Mouse (Mus musculus) limb, embryonic 10.5 days (tissue): Measurements from ENCODE around the gene Rtl9. TPM values are rescaled to one million over a fixed set of nuclear protein-coding genes. Genes with fewer than 3 reads are reported as not detected.

Experiments used
- DNase-seq: peaks from one replicate; pipeline ENCODE4 v3.0.0-alpha.2; 2017; ENCODE audit warnings: low spot score
- H3K27ac ChIP-seq: fragments of 300-500 bp; sonication (generic); 2 replicates; pipeline ENCODE4 v1.5.1; 2016; ENCODE audit warnings: mild to moderate bottlenecking
- H3K27me3 ChIP-seq: fragments of 300-500 bp; sonication (generic); 2 replicates; pipeline ENCODE4 v1.6.1; 2016; ENCODE audit warnings: low read depth, mild to moderate bottlenecking; ENCODE audit not compliant: poor library complexity, severe bottlenecking
- H3K36me3 ChIP-seq: fragments of 300-500 bp; sonication (generic); 2 replicates; pipeline ENCODE4 v1.6.1; 2016; ENCODE audit warnings: mild to moderate bottlenecking, moderate library complexity
- H3K4me1 ChIP-seq: fragments of 300-500 bp; sonication (generic); 2 replicates; pipeline ENCODE4 v1.6.1; 2016
- H3K4me3 ChIP-seq: fragments of 300-500 bp; sonication (generic); 2 replicates; pipeline ENCODE4 v1.5.1; 2016; ENCODE audit warnings: mild to moderate bottlenecking, moderate library complexity
- H3K9me3 ChIP-seq: fragments of 300-500 bp; sonication (generic); replicated peaks from 2 replicates; pipeline ENCODE4 v1.6.1; 2016; ENCODE audit warnings: mild to moderate bottlenecking
- WGBS: fragments of 180-500 bp; shearing (Covaris S2); methylation state at CpG from one replicate; pipeline ENCODE4 v1.1.7; 2016; 5-methylcytosine and 5-hydroxymethylcytosine counted together
- polyA plus RNA-seq: library from polyadenylated mRNA; unstranded; fragments of >200 nt; fragmentation: Nextera tagmentation; extraction: Ambion mirVana; gene quantifications from 2 replicates; pipeline ENCODE4 v1.2.1, GENCODE M21; 2016

Rtl9 gene
- polyA plus RNA-seq, 1 experiment from 2014 or later, result 0.55 TPM

DNA sequence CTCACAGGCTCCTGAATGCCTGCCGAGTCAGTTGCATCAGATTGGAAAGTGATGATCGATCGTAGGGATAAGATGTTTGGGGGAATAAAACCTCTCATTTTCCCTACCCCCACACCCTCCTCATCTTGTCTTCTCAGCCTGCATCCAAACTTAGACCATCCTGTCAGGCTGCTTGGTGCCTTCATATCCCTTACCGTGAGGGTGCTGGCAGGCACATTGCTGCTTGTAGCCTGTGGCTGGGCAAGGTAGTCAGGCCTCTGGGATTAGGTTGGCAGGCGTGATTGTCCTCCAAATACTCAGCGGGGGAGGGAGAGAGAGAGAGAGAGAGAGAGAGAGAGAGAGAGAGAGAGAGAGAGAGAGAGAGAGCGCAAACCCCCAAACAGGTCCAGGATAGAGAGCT is 11.2 kb upstream of the Rtl9 start:
- no peak for DNase-seq
- Histone ChIP-seq H3K27ac (no peak overlapping the region), H3K9me3 (no peaks in the 10 kb centered on the region), H3K4me3 (no peak overlapping the region), H3K4me1 (0 out of 2 replicates have a peak, but pooled peaks cover 4% of the 10 kb centered on the region), H3K27me3 (peaks cover 97% of the 10 kb centered on the region), H3K36me3 (no peaks in the 10 kb centered on the region)
- WGBS, result 70% methylated on average over 7 of the region's 7 CpGs

DNA sequence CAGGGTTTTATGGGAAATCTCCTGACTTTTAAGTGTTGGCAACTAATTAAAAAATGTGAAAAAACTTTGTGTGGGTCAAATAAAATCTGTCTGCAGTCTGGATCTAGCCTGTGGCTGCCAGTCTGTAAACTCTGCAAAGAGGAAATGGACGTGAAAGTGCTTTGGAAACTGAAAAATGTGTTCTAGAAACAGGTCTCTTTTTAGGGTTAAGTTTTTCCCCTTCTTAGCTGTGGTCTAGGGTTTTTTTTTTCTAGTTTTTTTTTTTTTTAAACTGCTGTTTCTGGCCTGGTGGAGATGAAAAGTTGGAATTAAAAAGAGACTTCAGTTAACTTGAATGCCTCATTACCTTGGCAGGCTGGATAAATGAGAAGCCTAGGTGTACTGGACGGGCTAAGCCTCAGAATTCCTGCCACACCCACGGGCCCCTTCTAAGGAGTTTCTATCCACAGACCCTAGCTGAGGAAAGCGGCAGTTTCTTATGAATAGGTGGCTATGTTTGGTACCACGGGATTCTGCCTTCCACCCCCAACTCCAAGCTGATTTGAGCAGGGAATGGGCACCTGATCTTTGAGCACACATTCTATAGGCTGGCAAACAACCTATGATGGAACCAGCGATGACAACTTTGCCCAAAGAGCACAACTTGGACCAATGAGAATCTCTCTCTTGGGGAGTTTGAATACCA is 8.3 kb upstream of the Rtl9 start:
- Histone ChIP-seq H3K27me3 (peaks cover 95% of the 10 kb centered on the region), H3K4me3 (no peak overlapping the region), H3K36me3 (no peaks in the 10 kb centered on the region), H3K27ac (no peak overlapping the region), H3K4me1 (0 out of 2 replicates have a peak, but pooled peaks cover 4% of the 10 kb centered on the region), H3K9me3 (no peaks in the 10 kb centered on the region)
- no peak for DNase-seq
- 78% methylated on average over 6 of the region's 6 CpGs for WGBS

DNA sequence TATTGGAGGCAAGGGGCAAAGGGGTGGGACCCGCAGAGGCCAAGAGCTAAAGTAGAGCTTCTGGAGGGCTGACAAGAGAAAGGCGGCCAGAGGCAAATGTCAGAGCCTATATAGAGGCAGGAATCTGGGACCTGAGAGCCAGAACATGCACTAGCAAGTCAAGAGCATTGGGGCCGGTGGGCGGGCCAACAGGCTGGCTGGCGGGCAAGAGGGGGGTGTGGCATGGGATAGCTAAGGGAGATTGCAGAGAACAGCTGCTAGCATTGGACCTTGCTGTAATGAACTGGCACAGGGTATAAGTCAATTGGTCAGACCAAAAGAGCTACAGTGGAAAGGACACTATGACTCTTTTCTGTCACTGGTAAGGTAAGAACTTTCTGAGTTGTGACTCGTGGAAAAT is 1.8 kb upstream of the Rtl9 start:
- Histone ChIP-seq H3K36me3 (no peaks in the 10 kb centered on the region), H3K27ac (no peak overlapping the region), H3K27me3 (peaks cover 83% of the 10 kb centered on the region), H3K9me3 (no peaks in the 10 kb centered on the region), H3K4me1 (no peaks in the 10 kb centered on the region), H3K4me3 (no peak overlapping the region)
- no peak for DNase-seq
- 75% methylated on average over 6 of the region's 6 CpGs for WGBS

DNA sequence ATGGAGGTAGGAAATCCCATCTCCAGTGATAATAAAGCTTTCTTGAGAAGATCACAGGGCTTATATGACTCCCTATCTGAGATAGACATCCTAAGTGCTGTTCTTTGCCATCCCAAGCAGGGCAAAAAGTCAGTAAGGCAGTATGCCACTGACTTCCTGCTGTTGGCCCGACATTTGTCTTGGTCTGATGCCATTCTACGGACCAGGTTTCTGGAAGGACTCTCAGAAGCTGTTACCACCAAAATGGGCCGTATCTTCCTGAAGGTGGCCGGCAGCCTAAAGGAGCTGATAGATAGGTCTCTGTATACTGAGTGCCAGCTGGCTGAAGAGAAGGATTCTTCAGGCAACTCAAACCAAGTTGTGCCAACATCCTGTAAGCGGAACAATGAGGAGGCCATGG is 3.8 kb downstream of the Rtl9 start:
- DNase-seq, result no peak
- Histone ChIP-seq H3K27me3 (peaks cover 51% of the 10 kb centered on the region), H3K27ac (no peak overlapping the region), H3K4me3 (no peak overlapping the region), H3K36me3 (no peaks in the 10 kb centered on the region), H3K4me1 (no peaks in the 10 kb centered on the region), H3K9me3 (no peaks in the 10 kb centered on the region)
- 96% methylated on average over 5 of the region's 5 CpGs for WGBS

DNA sequence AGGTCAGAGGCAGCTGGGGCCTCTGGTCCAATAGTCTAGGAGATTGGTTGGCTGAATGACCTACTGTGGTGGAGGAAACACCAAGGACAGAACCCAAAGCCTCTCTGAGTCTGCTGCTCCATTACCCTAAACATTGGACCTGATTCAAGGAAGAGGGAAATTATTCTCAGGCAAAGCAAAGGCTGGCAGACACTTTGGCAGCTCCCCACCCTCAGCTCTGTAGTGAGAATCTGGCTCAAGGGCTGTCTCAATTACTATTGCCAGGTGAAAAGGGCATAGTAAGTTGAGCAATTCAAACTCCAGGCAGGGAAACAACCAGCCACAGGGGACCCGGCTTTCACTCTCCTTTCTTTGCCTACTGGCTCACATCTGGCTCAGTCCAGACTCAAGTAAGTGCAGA is 6.5 kb downstream of the Rtl9 start:
- peaks cover 36% of the 10 kb centered on the region for H3K27me3 ChIP-seq
- WGBS, result 96% methylated on average over 1 of the region's 1 CpGs
- no peak overlapping the region for H3K4me3 ChIP-seq
- no peaks in the 10 kb centered on the region for H3K36me3 ChIP-seq
- H3K4me1 ChIP-seq, result no peaks in the 10 kb centered on the region
- no peaks in the 10 kb centered on the region for H3K9me3 ChIP-seq
- no peak overlapping the region for H3K27ac ChIP-seq
- no peak for DNase-seq

DNA sequence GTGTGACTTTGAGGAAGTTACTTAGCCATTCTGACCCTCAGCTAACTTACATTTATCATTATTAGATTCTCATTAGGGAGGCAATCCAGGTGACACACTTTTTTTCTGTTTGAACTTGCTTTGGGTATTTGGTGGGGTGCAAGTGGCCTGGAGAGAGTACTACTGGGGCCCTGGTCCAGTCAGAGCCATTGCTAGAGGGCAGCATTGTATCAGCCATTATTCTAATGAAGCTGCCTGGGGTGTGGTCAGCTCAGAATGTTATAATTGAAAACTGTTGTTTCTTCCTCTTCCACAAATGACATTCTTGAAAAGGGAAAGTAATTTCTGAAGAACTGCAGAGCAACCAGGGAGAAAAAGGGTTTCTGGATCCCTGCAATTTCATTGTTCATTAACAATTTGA is 13.2 kb downstream of the Rtl9 start:
- H3K27ac ChIP-seq, result no peak overlapping the region
- no peaks in the 10 kb centered on the region for H3K36me3 ChIP-seq
- no peaks in the 10 kb centered on the region for H3K4me1 ChIP-seq
- H3K4me3 ChIP-seq, result no peak overlapping the region
- H3K9me3 ChIP-seq, result no peaks in the 10 kb centered on the region
- peaks cover 40% of the 10 kb centered on the region for H3K27me3 ChIP-seq
- DNase-seq, result no peak

Other genes starting within 250 kb of the Rtl9 start
- 12.2 and 12.4 TPM in 2 replicates for gene Ammecr1, start 132.9 kb upstream of the Rtl9 start, polyA plus RNA-seq